Mouse (Mus musculus) hindbrain, embryonic 10.5 days (tissue): ENCODE results near the gene Pou1f1. TPM values are rescaled to one million over a fixed set of nuclear protein-coding genes. Genes with fewer than 3 reads are reported as not detected.

ENCODE experiments used
- polyA plus RNA-seq: library from polyadenylated mRNA; unstranded; fragments of >200 nt; fragmentation: Nextera tagmentation; extraction: Ambion mirVana; gene quantifications from 2 replicates; pipeline ENCODE4 v1.2.1, GENCODE M21; 2016

The Pou1f1 gene
- polyA plus RNA-seq, 1 experiment from 2014 or later = not detected

Other genes starting within 250 kb of the Pou1f1 start
- 46.4 and 49.8 TPM in 2 replicates for gene Chmp2b, start 42.2 kb downstream of the Pou1f1 start, polyA plus RNA-seq